Mouse (Mus musculus): Measurements from ENCODE around the gene Svs3a.
"Not testable (repeated sequence)": the region's sequence is repeated elsewhere in the genome, so short reads cannot be mapped to it uniquely, and the experiment has no call there.

Svs3a gene

GRCm38 (mm10) chr2:164288968-164289367 is at the start of gene Svs3a:
Gene Svs3a, plus strand, starts transcription at chr2:164289268.
- not testable (repeated sequence) for DNase-seq

DNA sequence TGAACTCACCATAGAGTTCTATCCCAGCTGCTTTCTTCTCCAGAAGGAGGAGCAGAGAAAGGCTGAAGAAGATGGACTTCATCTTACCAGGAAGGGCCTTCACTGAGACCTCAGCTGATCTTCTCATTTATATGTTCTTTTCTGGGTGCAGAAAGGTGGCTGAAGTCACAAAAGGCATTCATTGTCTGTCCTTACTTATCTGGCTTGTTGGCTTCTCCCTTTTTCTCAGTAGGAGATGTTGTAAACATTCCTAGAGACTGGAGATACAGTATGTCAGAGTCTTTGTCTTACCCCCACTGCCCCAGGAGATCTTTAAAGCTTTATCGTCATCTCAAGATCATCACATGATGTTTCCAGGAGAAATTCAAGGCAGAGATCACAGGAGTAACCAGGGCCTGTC is 32.5 kb upstream of the Svs3a start, which contains the start of gene Svs3b:
Svs3b (minus strand) TSS at position 101 of the 400 bp plus-strand sequence.
- DNase-seq: not testable (repeated sequence)

DNA sequence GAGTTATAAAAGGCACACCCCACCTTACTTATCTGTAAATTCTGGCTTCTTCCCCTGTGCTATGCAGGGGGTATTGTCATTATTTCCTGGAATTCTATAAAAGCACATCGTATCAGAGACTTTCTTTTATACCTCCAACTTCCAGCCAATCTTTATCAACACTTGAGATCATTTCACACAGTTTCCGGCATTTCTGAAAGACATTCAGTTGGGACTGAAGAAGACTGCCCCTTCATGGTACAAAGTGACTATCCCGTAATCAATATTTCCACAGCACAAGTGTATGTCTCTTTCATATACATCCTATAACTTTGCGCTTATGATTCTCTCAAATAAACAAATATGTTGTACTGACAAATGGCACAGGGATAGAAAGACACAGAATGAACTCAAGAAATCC is 10.7 kb upstream of the Svs3a start, which contains the start of gene Svs4:
Svs4 (minus strand) TSS at position 101 of the 400 bp plus-strand sequence.
- no peak for DNase-seq

DNA sequence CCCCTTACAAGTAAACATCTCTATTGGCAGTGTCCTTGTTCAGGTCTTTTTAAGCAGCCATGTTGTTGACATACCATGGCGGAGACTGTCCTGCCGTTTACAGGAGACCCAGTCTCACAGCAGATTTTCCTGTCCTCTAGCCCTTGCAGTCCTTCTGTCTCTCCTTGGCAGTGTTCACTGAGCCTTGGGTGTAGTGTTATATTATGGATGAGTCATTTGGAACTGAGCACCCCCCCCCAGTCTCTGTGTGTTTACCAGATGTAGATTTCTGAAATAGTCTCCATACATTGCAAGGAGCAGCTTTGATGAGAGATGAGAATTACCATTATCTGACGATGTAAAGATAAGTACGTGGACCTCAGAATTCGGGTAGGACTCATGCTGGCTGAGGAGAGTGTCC is 23.5 kb downstream of the Svs3a start:
- DNase-seq: no peak

DNA sequence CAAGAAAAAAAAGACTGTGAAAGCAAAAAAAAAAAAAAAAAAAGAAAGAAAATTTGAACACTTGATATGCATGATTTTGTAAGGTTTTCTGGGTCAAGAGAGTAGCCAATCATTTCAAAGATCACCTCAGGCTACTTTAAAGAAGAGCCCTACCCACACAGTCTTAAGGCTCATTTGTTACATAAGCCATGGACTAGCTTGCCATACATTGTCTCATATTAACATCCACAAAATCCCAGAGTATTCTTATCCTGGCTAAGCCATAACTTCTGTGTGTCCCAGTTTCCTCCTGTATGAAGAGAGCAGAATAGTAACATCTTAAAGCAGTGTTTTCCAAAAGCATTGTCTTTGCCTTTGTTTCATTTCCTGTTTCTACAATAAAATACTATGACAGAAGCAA is 26.4 kb downstream of the Svs3a start:
- DNase-seq: not testable (repeated sequence)

GRCm38 (mm10) chr2:164316451-164316850 is 27.4 kb downstream of the Svs3a start, which contains the start of gene Svs6:
Gene Svs6, plus strand, starts transcription at chr2:164316751.
- DNase-seq: not testable (repeated sequence)

GRCm38 (mm10) chr2:164320983-164321382 is 31.9 kb downstream of the Svs3a start:
- DNase-seq: no peak

GRCm38 (mm10) chr2:164332440-164332839 is 43.4 kb downstream of the Svs3a start, which contains the start of gene Svs5:
Gene Svs5, plus strand, starts transcription at chr2:164332740.
- not testable (repeated sequence) for DNase-seq
